In the genomic region with DNA sequence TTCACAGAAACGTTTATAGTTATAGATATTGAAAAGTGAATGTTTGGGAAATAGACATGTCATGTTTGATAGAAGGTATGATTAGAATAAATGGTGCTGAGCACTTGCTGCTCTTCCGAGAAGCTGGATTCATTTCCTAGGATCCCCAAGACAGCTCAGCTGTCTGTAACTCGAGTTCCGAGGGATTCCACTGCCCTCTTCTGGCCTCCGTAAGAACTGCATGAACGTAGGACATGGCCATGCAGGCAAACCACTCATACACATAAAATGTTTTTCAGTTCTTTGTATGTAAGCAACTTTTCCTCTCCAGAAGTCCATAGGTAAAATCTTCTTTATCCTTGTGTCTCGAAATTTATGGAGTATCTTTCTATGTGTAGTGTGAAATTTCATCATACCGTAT, we compare ENCODE assay signal across 8 mouse cellular contexts. TPM values are rescaled to one million over a fixed set of nuclear protein-coding genes. Genes with fewer than 3 reads are reported as not detected.
DNase-seq lines count a peak whose midpoint lies in the region; ATAC-seq lines count a peak whose summit lies in the region.

No protein-coding gene starts in this region.

- peak; percentile 10 to 34 for DNase-seq in CD8-positive naive resting alpha-beta T cell, adult 2 months (ENCODE audit: low read depth in 2 of 2, low spot score in 2 of 2)
- DNase-seq in R1 (ENCODE audit: low read depth, low spot score) = peak; percentile 52
- peak; percentile 76 to 85 for DNase-seq in cerebellum, postnatal 14 days
- DNase-seq in frontal cortex, postnatal 36 days (ENCODE audit: low spot score in 2 of 2) = peak; percentile 63 to 74
- peak; percentile 65 for DNase-seq in kidney, postnatal 14 days
- DNase-seq in lung, adult 18-20 months = peak; percentile 27 to 58
- peak; percentile 44 to 52 for DNase-seq in right cerebral cortex, postnatal 36 days (ENCODE audit: low spot score in 2 of 2)

- ATAC-seq in monocyte, adult 5-6 weeks (replicated peaks; ENCODE audit: insufficient number of reproducible peaks, low FRiP score, low TSS enrichment, poor library complexity, severe bottlenecking) = no peak

RNA-seq across cellular contexts. Expression of gene Eif1ax, which starts 50.6 kb away (rescaled TPM):
- total RNA-seq in monocyte, adult 5-6 weeks (2017) = 21.6 to 33.1 TPM (median 26.9 TPM) in 3 replicates

Comparison
In these comparisons a context has a peak if more than half of its experiments do, and no peak if none do; other contexts are left out.
1. DNase-seq: peak in every context shown above with its lines; median percentile 80 in cerebellum, postnatal 14 days; 68 in frontal cortex, postnatal 36 days; 65 in kidney, postnatal 14 days; 52 in R1; 48 in right cerebral cortex, postnatal 36 days; 42 in lung, adult 18-20 months; 22 in CD8-positive naive resting alpha-beta T cell, adult 2 months.